Mouse (Mus musculus) thymus, postnatal 14 days (tissue): ENCODE measurements around the gene Prune2.

Source experiments
- DNase-seq: peaks from one replicate; pipeline ENCODE4 v3.0.0; 2021

Gene Prune2

DNA sequence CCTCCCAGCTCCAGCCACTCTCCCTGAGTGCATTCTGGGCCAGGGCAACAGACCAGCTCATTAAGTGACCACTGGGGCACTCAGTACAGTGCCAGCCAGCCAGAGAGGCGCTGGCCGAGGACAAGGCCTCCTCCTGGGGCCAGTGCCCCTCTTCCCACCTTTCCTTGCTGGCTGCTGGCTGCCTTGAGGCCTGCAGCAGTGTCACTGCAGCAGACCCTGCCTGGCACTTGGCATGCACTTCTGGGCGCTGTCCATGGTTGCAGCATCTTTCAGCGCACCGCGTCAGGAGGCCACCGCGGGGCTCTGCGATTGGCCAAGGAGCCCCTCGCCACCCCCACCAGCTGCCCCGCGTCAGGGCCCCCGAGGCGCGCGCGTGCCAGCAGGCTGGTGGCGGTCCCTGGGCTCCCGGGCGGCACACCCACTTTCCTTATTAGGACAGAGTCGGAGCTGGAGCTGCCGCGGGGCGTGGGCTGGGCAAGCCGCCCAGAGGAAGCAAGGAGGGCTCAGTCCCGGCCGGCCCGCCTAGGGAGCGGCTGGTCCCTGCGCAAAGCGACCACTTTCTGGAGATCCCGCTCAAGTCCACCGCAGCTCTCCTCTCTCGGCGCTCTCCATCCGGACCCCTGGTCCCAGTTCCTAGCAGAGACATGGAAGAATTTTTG lies at the start of gene Prune2:
Gene Prune2, plus strand, starts transcription at position 506 of the 659 bp plus-strand sequence.
- peak; percentile 58 for DNase-seq

DNA sequence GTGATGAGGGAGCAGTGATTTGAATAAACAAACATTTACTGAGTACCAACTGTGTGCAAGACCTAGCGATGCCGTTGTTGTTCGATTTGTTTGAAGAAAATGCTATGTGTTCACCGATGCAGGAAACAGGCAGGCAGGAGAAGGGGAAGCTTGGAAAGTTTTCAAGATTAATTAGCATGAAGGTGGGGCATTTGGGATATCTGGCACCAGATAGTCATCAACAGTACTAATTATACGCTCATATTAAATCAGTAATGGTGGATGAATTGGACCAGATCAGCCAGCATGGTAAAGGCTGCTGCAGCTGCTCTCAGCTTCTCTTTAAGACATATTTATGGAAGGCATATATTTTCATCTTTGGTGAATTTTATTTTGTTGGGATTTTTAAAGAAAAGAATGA lies 44.4 kb upstream of the Prune2 start:
- DNase-seq, result no peak

DNA sequence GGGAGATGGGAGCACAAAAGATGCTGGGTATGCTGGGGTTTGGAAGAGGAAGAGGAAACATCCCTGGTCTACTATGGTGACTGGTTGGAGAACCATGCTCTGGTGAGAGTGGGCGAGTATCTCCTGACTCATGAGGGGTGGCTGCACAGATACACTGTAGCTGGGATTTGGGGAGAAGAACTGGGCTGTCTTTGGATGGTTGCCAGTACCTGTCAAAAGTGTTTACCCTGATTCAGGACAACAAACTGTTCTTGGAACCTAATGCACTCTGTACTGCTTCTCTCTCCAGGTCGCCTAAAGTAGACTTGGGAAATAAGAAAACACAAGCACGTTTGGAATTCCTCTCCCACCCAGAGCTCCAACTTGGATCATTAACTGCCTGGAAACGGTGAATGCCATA lies 31.4 kb upstream of the Prune2 start:
- DNase-seq, result no peak

DNA sequence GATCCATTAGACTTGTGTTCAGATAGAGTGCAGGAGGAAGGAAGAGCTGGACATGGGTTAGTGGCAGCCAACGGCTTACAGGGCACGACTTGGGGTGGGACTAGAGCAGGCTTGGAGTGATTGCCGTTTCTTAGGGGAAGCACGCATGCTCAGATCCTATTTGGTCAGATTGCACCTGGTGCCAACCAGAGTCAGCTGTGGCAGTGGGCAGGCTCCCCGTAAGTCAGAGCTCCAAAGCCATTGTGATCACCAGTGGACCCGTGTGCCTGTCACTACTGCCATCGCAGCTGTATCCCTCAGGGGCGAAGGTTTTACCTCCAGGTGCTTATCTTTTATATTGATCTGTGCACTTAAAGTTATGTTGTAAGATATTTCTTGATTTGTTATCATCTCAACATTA lies 21.3 kb upstream of the Prune2 start:
- no peak for DNase-seq

DNA sequence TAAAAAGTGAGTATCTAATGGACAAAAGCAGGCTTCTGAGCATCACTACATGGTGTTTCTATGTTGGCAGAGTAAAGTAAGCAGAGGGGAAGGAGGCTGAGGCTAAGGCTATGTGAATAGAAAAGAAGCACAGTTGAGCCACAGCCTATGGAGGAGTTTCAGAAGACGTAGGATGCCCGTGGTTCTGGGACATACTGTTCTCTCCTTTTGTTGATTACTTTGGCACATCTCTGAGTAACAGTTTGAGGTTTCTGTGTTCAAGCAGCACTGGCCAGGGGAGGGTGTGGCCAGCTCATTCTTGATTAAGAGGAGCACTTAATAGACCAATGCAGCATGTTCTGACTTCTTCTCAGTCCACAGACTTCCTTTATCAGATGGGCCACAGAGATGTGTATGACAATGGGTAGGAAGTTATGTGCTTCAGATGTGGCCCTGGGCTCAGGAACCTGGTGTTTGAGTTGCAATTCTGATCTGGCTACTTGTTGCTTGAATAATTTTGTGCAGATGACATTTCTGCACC lies 7.1 kb upstream of the Prune2 start:
- no peak for DNase-seq

DNA sequence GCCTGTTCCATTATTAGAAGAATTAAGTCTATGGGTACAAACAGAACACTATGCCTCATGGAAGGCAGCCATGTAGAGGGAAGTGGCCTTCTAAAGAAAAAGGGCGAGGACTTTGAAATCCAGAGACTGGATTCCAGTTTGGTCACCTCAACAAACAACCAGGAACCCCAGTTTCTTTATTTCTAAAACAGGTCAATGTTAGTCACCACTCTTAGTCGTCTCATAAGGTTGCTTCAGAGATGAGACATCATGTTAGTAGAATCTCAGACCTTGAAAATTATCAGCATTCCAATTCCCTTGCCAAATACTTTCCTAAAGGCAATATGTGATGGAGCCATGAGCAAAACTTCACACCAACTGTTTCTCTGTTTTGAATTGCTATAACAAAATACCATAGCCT lies 6.6 kb upstream of the Prune2 start:
- no peak for DNase-seq

DNA sequence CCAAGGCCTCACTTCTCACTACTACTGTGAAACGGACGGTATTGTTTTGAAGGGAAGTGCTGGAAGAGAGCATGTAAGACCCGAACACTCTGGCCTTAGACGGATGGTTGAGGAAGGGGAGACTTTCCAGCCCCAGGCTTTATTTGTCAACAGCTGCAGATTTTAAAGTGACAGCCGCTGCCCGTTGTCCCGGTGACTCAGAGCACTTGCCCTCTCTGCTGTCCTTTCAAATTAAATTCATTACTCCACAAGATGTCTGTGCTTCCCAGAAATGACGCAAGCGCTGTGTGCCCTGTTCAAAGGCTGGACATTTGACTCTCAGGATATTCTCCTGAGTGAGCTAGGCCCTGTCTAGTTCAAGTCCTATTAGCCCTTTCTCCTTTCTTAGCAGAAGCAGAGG lies 5.9 kb upstream of the Prune2 start:
- DNase-seq, result no peak

DNA sequence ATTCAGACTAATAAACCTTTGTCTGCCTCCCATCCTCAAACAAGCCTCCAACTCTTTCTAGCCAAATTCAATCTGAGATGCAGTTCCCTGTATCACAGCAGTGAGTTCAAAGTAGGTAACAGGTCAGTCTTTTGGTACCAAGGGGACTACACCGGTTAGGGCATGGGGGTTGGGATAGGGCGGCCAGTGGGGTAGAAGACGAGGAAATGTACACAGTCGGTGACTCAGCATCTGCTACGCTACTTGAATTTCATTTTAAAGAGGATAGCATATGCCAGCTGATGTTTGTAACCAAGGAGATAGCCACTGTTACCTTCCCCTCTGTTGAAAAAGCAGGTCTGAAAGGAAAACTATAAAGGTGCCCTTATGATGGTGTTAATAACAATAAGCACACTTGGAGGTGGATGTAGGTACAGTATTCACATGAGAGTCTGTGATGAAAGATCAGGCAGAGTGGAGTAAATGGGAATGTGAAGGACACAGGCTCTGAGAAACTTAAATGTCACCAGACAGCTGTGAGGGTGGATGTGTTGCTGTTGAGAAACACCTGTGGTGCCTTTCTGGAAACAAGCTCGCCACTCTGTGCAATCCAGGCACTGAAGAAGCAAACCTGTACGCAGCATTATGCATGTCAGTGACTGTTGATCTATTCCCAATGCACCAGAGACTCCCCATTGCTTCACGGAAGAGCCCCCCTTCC lies 5.1 kb upstream of the Prune2 start:
- no peak for DNase-seq

DNA sequence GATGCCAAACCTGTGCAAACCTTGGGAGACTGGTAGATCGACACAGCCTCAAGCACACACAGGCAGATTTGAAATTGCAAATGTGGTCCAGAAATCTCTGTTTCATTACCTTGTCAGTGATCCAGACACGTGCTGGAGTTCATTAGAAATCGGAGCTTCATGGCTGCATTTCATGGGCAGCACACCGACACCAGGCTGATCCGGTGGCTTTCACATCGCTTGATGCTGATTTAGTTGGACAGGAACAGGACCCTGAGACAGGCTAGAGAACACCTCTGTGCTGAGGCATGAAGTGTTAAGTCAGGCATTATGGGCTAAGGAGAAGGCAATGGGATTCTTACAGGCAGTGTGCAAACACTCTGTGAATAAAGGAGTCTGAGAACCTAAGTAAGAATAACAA lies 1.2 kb upstream of the Prune2 start:
- no peak for DNase-seq

DNA sequence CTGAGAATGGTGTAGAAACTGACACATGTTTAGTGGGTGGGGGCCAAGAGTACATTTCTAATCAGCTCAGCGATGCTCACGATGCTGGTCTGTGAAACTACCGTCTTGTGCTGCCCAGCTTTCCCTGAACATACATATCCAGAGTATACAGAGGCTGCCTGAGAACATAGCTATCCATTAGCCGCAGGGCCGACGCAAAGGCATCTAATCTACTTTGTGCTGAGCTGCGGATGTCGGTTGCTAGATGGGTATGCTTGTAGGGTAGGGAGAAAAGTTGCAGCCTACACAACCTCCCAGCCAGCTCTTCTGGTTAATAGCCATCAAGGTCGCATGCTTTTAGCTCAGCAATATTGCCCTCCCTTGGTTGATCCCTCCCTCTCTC lies 696 bp upstream of the Prune2 start:
- DNase-seq, result no peak

DNA sequence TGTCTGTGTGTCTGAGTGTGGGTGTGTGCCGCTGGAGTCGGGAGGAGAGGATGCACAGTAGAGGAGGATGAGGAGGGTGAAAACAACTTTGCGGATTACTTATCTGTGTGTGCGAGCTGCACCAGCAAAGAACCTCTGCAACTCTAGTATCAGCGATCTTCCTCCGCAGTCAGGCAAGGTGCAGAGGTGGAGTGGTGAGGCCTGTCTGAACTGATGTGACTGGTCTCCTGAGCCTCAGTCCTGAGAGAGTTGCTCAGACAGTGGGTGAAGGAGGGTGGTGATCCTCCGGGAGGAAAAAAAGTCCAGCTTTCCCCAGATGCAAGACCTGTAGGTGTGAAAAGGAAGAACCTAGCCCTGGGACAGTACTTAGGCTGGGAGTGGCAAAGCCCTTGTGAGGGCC lies 401 bp downstream of the Prune2 start:
- no peak for DNase-seq

DNA sequence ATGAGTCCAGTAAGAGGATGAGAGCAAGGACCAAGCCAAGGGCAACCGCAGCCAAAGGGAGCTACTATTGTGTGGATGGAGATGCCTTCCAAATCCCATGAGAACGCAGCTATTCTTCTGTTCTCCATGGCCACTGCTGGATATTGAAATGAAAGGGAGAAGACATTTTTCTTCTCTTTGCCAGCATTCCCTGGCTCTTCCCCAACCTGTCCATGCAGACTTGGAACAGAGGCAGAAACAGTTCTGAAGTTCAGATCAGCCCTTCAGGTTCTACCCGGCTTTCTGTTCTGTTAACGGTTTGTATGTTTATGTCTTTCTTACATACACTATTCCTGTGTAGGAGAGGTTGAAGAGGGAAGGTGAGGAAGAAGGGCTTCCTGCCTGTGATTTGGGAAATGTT lies 3.1 kb downstream of the Prune2 start:
- DNase-seq, result no peak

DNA sequence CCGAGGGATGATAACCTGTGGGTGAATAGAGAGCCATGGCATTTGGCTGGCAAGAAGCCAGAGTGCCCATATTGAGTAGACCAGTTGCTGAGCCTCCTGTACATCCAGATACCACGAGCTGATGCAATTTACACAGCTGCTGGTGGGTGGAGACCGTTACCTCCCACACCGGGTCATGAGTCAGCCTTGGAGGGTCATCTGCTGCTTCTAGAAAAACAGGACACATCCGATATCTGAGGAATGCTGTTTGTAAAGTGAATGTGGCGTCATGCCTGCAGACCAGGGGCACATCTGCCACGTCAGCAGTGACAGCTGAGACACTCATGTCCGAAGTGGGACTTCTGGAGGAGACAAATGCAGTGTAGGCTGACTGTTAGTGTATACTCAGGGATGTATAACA lies 3.6 kb downstream of the Prune2 start:
- DNase-seq, result no peak

DNA sequence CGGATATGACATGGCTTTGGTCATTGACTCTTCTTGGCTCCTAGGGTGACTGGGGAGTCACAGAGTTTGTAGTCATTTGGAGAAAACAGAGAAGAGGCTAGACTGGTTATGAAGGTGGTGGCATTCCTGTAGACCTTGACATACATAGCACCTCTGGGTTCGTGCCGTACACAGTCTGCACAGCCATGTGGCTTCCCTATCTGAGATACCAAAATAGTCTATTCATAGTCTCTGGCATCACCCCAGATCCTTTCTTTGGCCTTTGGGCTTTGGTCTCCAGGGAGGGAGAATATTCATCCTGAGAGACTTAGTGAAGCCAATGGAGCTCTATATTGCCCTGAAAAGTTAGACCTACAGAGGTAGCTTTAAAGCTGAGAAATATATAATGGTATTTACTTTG lies 5.1 kb downstream of the Prune2 start:
- DNase-seq, result no peak

DNA sequence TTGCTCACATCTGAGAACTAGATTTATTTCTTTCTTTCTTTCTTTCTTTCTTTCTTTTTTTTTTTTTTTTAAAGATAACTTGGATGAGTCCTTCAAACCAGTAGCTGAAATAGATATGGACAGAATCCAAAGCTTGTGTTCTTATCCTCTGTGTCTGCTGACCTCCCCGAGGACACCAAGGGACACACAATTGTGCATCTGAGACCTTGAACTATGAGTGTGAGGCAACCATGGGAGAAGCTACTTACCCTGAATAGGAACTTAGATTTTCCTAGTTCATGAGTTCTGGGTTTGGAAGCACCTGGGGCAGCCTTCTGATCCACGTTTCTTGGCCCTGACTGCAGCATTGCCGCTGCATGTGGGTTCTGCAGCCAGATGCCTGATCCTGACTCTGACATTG lies 7.3 kb downstream of the Prune2 start:
- DNase-seq, result no peak

DNA sequence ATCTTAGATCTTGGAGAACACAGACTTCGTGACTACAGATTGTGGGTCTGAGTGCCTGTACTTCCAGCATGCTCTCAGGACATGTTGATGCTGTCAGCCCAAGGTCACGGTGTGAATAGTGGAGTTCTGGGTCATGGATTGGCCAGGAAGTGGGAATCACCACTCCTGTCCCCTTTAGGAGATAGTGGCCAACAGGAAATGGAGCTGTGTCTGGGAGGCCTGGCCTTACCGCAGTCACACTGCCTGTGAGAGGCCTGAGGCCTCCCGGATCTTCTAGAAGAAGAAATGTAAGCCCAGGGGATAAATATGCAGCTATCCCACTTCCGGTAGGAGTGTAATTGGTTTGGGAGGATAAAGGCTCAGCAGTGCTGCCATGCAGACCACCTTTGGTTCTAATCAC lies 12.8 kb downstream of the Prune2 start:
- no peak for DNase-seq

DNA sequence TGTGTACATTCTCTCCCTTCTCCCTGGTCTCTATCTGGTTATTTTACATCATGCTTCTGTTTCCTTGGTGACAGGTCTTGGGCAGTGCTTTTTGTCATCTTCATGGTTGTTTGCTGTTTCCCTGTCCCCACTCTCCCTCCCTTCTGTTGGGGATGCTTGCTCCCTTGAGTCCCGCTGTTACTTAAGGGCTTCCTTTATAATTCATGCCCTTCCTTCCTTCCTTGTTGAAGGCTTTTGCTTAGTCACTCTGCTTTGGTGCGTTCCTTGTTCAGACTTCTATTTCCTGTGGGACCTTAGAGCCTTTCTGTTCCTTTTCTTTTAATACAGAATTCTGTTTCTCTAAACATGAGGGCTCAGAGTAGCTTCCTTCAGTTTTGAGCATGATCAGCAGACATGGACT lies 14.7 kb downstream of the Prune2 start:
- no peak for DNase-seq

DNA sequence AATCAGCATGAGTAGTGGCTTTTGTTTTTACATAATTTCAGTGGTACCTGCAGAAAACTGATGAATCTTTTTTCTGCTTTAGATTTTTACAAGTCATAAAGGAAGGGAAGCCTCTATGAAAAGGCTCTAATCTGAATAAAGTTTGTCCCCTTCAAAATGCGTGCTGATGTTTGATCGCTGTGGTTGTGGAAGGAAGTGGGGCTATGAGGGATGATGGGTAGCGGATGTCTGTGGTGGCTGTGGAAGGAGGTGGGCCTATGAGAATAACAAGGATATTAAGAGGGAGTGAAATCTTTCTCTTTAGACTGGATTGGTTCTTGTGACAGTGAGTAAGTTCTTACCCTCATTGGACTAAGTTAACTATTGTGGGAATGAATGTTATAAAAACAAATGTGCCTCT lies 23.0 kb downstream of the Prune2 start:
- no peak for DNase-seq

DNA sequence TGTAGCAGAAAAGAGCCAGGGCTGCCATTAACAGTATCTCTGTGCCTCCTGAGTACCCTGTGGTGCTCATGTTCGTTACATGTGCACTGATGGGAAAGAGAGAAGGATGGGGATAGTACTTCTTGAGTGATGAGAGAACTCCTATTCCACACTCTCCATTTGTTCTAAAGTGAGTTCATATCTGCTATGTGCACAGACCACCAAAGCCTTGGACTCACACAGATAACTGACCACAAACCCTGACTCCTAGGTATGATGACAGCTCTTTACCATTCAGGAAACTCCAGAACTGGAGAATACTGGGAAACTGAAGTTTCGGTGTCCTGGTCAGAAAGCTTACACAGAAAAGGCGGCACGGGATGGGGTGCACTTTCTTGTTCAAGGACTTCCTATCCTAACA lies 25.8 kb downstream of the Prune2 start:
- no peak for DNase-seq

DNA sequence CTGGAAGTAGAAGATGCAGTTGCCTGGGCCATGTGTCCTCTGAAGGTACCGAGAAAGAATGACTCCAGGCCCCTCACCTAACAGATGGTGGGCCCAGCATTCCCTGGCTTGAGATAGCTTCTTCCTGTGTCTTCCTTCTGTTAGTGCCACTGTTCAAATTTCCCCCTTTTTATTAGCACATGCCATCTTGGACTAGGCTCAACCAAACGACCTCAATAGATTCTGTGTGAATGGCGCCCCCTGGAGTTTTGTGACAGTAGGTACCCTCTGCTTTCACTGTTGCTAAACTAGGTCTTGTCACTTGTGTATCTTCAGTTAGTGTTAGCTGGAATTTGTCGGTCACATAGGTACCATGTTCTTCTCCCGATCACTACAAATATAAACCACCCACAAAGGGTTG lies 29.0 kb downstream of the Prune2 start:
- DNase-seq, result peak; percentile 44

DNA sequence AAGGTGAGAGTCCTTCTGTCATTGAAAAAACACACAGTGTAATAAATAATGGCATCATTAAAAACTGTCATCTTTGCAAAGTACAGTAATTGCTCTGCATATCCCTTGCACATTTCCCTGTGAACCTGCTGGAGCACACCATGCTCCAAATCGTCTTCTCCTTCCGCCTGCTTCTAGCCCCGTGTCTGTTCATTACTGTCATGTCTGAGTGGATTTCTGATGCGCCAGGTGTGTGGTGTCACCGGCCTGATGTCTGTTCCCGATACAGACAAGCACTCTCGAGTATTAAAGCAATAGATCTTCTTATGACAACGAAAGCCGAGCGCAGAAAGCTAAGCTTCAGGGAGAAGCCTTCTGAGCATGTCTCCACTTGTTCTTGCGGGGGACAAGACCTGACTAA lies 32.1 kb downstream of the Prune2 start:
- DNase-seq, result no peak

DNA sequence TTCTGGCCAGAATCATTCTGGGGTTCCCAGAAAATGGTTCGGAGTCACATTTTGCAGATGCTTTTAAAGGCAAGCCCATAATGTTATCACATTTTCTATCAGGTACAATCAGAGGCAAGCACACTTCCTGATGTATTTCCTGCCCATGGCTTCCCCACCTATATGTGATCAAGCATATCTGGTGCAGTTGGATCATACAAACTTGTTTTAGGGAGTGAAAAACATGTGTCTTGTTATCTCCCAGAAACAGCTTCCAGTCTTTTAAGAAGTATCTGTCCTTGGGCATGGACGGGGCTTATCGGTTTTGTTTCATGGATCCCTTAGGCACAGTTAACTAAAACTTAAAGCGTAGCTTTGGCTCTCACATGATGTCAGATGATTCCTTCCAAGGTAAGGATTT lies 36.2 kb downstream of the Prune2 start:
- DNase-seq, result no peak

DNA sequence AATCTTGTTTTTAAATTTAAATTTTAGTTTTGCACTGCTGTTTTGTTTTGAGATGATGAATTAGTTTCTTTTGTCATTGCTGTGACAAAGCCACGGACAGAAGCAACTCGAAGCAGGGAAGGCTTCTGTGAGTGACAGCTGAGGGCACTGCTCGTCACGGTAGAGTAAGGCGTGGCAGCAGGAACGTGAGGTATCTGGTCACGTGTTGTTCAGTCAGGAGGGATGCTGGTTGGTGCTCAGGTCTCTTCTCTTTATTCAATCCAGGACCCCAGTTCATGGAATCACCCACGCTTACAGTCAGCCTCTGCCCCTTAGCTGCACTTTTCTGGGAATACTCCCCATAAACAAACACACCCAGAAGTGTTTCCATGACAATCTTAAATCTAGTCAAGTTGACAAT lies 38.3 kb downstream of the Prune2 start:
- DNase-seq, result no peak

DNA sequence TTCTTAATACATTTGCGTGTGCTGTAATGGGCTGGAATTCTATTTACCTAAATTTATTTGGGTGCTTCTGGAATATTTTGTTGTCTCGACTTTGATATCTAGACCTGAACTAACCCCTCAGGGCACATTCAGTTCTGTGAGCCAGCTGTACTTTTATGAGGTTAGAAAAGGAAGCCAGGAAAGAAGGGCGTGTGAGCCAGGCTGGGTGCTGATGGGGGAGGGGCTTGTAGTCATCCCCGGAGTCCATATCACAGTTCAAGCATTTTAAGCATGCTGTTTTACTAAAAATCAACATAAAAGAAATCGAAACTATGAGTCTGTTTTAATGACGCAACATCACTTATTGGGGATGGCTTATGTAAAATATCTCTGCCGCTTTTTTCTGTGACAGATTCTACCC lies 42.0 kb downstream of the Prune2 start:
- peak; percentile 77 for DNase-seq
